Comparison of ENCODE assay signal across 8 mouse cellular contexts in genomic region chr5:129007105-129007957, GRCm38 (mm10). TPM values are rescaled to one million over a fixed set of nuclear protein-coding genes. Genes with fewer than 3 reads are reported as not detected.
A peak's percentile ranks its signal among the peaks of the same experiment; 100 is the strongest.
DNase-seq lines count a peak whose midpoint lies in the region; ATAC-seq and TF ChIP-seq lines count a peak whose summit lies in the region.

No protein-coding gene starts in this region.

- H3K27ac ChIP-seq in ES-Bruce4 (ENCODE audit: insufficient read depth, low read length) = no peak overlapping the region
- H3K27ac ChIP-seq in forebrain, embryonic 15.5 days (replicated peaks) = no peak overlapping the region
- no peak overlapping the region for H3K27ac ChIP-seq in kidney, adult 2 months (ENCODE audit: insufficient read depth, low read depth, low read length)
- H3K27ac ChIP-seq in midbrain, embryonic 10.5 days (replicated peaks) = peak overlapping the region; percentile 93

- no peaks in the 10 kb centered on the region for H3K9me3 ChIP-seq in ES-Bruce4 (replicated peaks; ENCODE audit: control insufficient read depth, insufficient read depth, low read length, poor library complexity, severe bottlenecking)
- H3K9me3 ChIP-seq in forebrain, embryonic 15.5 days = no peaks in the 10 kb centered on the region
- no peaks in the 10 kb centered on the region for H3K9me3 ChIP-seq in midbrain, embryonic 10.5 days (replicated peaks)

- DNase-seq in 3T3-L1 (ENCODE audit: low read depth, low spot score) = peak; percentile 33
- DNase-seq in kidney, adult 2 months = peak; percentile 82
- no peak for DNase-seq in midbrain, embryonic 10.5 days (ENCODE audit: low spot score)
- DNase-seq in frontal cortex, postnatal 10 days (ENCODE audit: low spot score in 2 of 2) = no peak
- no peak for DNase-seq in left cerebral cortex, postnatal 36 days (ENCODE audit: low spot score in 2 of 2)
- DNase-seq in cerebellum, adult 8-10 months = no peak

- 50% methylated on average over 14 of the region's 14 CpGs for WGBS in forebrain, embryonic 15.5 days
- WGBS in kidney, adult 2 months = 42% methylated on average over 14 of the region's 14 CpGs
- 54% methylated on average over 14 of the region's 14 CpGs for WGBS in midbrain, embryonic 10.5 days

- H3K4me3 ChIP-seq in ES-Bruce4 (ENCODE audit: low read depth, low read length) = peak overlapping the region; percentile 80
- peak overlapping the region; percentile 62 for H3K4me3 ChIP-seq in forebrain, embryonic 15.5 days
- peak overlapping the region; percentile 80 for H3K4me3 ChIP-seq in kidney, adult 2 months (ENCODE audit: insufficient read depth, low read depth, low read length)
- H3K4me3 ChIP-seq in midbrain, embryonic 10.5 days = peak overlapping the region; percentile 82

- H3K36me3 ChIP-seq in ES-Bruce4 (ENCODE audit: control insufficient read depth, insufficient read depth, low read length, poor library complexity, severe bottlenecking) = no peaks in the 10 kb centered on the region
- H3K36me3 ChIP-seq in forebrain, embryonic 15.5 days = no peaks in the 10 kb centered on the region
- H3K36me3 ChIP-seq in kidney, adult 2 months (ENCODE audit: control insufficient read depth, insufficient read depth, low read length) = no peaks in the 10 kb centered on the region
- peaks cover 13% of the 10 kb centered on the region for H3K36me3 ChIP-seq in midbrain, embryonic 10.5 days

- no peaks in the 10 kb centered on the region for H3K27me3 ChIP-seq in ES-Bruce4 (ENCODE audit: control insufficient read depth, insufficient read depth, low read length, poor library complexity, severe bottlenecking)
- no peaks in the 10 kb centered on the region for H3K27me3 ChIP-seq in forebrain, embryonic 15.5 days
- H3K27me3 ChIP-seq in kidney, adult 2 months (replicated peaks; ENCODE audit: control insufficient read depth, insufficient read depth, low read length) = no peaks in the 10 kb centered on the region
- no peaks in the 10 kb centered on the region for H3K27me3 ChIP-seq in midbrain, embryonic 10.5 days (ENCODE audit: low read depth, poor library complexity, severe bottlenecking)

- H3K4me2 ChIP-seq in forebrain, embryonic 15.5 days (replicated peaks) = peak overlapping the region; percentile 71

- peak overlapping the region; percentile 90 for H3K9ac ChIP-seq in ES-Bruce4 (ENCODE audit: low read depth, poor library complexity, severe bottlenecking)
- H3K9ac ChIP-seq in forebrain, embryonic 15.5 days (replicated peaks) = peak overlapping the region; percentile 67

- ATAC-seq in forebrain, embryonic 15.5 days (replicated peaks) = no peak; the same call in 1 of the 2 replicates

- H3K4me1 ChIP-seq in ES-Bruce4 (ENCODE audit: control insufficient read depth, insufficient read depth, low read length) = no peaks in the 10 kb centered on the region
- peaks cover 23% of the 10 kb centered on the region for H3K4me1 ChIP-seq in forebrain, embryonic 15.5 days
- H3K4me1 ChIP-seq in kidney, adult 2 months (ENCODE audit: control insufficient read depth, insufficient read depth, low read length) = no peaks in the 10 kb centered on the region; the same call in 1 of the 2 replicates
- H3K4me1 ChIP-seq in midbrain, embryonic 10.5 days = peaks cover 47% of the 10 kb centered on the region

- no peak for TF ChIP-seq POLR2A in ES-Bruce4 (IDR thresholded peaks at IDR 0.05; ENCODE audit: insufficient read depth, low read length)
- no peak for TF ChIP-seq POLR2A in kidney, adult 2 months (IDR thresholded peaks at IDR 0.05; ENCODE audit: low read depth, low read length)

- TF ChIP-seq EP300 in ES-Bruce4 (IDR thresholded peaks at IDR 0.05; ENCODE audit: insufficient read depth, low read depth, low read length) = no peak

- intact Hi-C loops in left cerebral cortex, postnatal 36 days (cut with DNase I) = no loop called here

- TF ChIP-seq CTCF in ES-Bruce4 (IDR thresholded peaks at IDR 0.05; ENCODE audit: low read depth, low read length) = no peak
- TF ChIP-seq CTCF in kidney, adult 2 months (conservative IDR thresholded peaks at IDR 0.05; ENCODE audit: insufficient read depth, insufficient read length, low read depth, low read length) = no peak

RNA-seq across cellular contexts. Expression of gene Stx2, which starts 1.0 kb away (rescaled TPM):
- polyA plus RNA-seq in ES-Bruce4 (2011; ENCODE audit: insufficient read depth, insufficient read length, low read depth, missing spikeins) = 19.8 and 25.9 TPM in 2 replicates
- 15.3 and 21.3 TPM in 2 replicates for polyA plus RNA-seq in forebrain, embryonic 15.5 days (2015; fragmentation: Nextera tagmentation; extraction: Ambion mirVana)
- 22.4 and 24.8 TPM in 2 replicates for polyA plus RNA-seq in kidney, adult 2 months (2012; rRNA removed)
- 26.5 and 26.6 TPM in 2 replicates for polyA plus RNA-seq in midbrain, embryonic 10.5 days (2016; fragmentation: Nextera tagmentation; extraction: Ambion mirVana)
- 10 to 100 TPM; 16.9 to 29.6 TPM for total RNA-seq in left cerebral cortex, postnatal 36 days (2021)

RNA-seq across cellular contexts. Expression of gene Ran, which starts 12.5 kb away (rescaled TPM):
- 669 and 685 TPM in 2 replicates for polyA plus RNA-seq in ES-Bruce4 (2011; ENCODE audit: insufficient read depth, insufficient read length, low read depth, missing spikeins)
- 487 and 494 TPM in 2 replicates for polyA plus RNA-seq in forebrain, embryonic 15.5 days (2015; fragmentation: Nextera tagmentation; extraction: Ambion mirVana)
- 45.6 and 48.6 TPM in 2 replicates for polyA plus RNA-seq in kidney, adult 2 months (2012; rRNA removed)
- polyA plus RNA-seq in midbrain, embryonic 10.5 days (2016; fragmentation: Nextera tagmentation; extraction: Ambion mirVana) = 965 and 1,091 TPM in 2 replicates
- 100 to 1,000 TPM; 144 to 159 TPM for total RNA-seq in left cerebral cortex, postnatal 36 days (2021)

RNA-seq across cellular contexts. Expression of gene Rimbp2, which starts 54.0 kb away (rescaled TPM):
- 0.33 and 0.40 TPM in 2 replicates for polyA plus RNA-seq in ES-Bruce4 (2011; ENCODE audit: insufficient read depth, insufficient read length, low read depth, missing spikeins)
- 3.2 and 3.4 TPM in 2 replicates for polyA plus RNA-seq in forebrain, embryonic 15.5 days (2015; fragmentation: Nextera tagmentation; extraction: Ambion mirVana)
- 0.11 and 0.55 TPM in 2 replicates for polyA plus RNA-seq in kidney, adult 2 months (2012; rRNA removed)
- polyA plus RNA-seq in midbrain, embryonic 10.5 days (2016; fragmentation: Nextera tagmentation; extraction: Ambion mirVana) = 0.42 and 0.76 TPM in 2 replicates
- 100 to 1,000 TPM; 128 to 150 TPM for total RNA-seq in left cerebral cortex, postnatal 36 days (2021)

Comparison
In these comparisons a context has a peak if more than half of its experiments do, and no peak if none do; other contexts are left out.
1. DNase-seq: peak in 3T3-L1 (single experiment) and kidney, adult 2 months (single experiment); none in midbrain, embryonic 10.5 days (single experiment), frontal cortex, postnatal 10 days (0 of 2), left cerebral cortex, postnatal 36 days (0 of 2) and cerebellum, adult 8-10 months (single experiment).
2. Peak in every context shown above with its lines, with median percentiles within 50 percentile points of each other: H3K4me3 ChIP-seq.